Mouse (Mus musculus): ENCODE measurements at regions not wholly inside any gene's neighbourhood (a gene's known extent, or its start where the extent isn't known, plus 50 kb on each side); places are given as distances from the start of the nearest gene placed in this dataset.

- Histone ChIP-seq H3K36me3 (replicated peaks in 1 of 2; ENCODE audit: control insufficient read depth in 1 of 2, insufficient read depth in 1 of 2, low read length in 1 of 2) (no peaks in the 10 kb centered on the region), H3K4me3 (replicated peaks in 1 of 3; ENCODE audit: low read depth in 2 of 3, low read length in 2 of 3, poor library complexity in 1 of 3) (no peak overlapping the region), H3K4me1 (ENCODE audit: control insufficient read depth in 1 of 2, insufficient read depth in 2 of 2) (no peaks in the 10 kb centered on the region), H3K27me3 (replicated peaks) (no peaks in the 10 kb centered on the region), H3K9me3 (replicated peaks; ENCODE audit: low read length) (no peaks in the 10 kb centered on the region), H3K4me2 (ENCODE audit: insufficient read depth, low read depth, poor library complexity, severe bottlenecking) (no peak overlapping the region), H3K27ac (ENCODE audit: insufficient read depth, low read depth) (no peak overlapping the region), H3K79me2 (replicated peaks; ENCODE audit: control insufficient read depth, extremely low read depth, insufficient read depth, poor library complexity, severe bottlenecking) (no peaks in the 10 kb centered on the region), H3K9ac (ENCODE audit: insufficient read depth, low read depth) (no peak overlapping the region)
- in situ Hi-C loops (cut with MboI; ENCODE audit: low pct_ligation_motif_present, low pct_unique_long_range_greater_than_20kb, low sequenced_read_pairs) (no loop called here), dilution Hi-C loops (cut with MboI; ENCODE audit: extremely low pct_ligation_motif_present, extremely low pct_unique_long_range_greater_than_20kb, low sequenced_read_pairs) (no loop called here)
- no peak for DNase-seq (ENCODE audit: extremely low read depth)
- TF ChIP-seq MXI1 (IDR thresholded peaks at IDR 0.05; ENCODE audit: low read depth, low read length) (no peak), SMC3 (IDR thresholded peaks at IDR 0.05; ENCODE audit: low read depth, low read length) (no peak), ZNF384 (IDR thresholded peaks at IDR 0.05; ENCODE audit: low read depth, low read length) (no peak)
Measured at GRCm38 (mm10) chr8:90192856-90193255, 155.3 kb downstream of the Tox3 start.

GRCm38 (mm10) chr8:90182807-90183206 is 165.3 kb downstream of the Tox3 start:
- Histone ChIP-seq H3K4me3 (replicated peaks in 1 of 3; ENCODE audit: low read depth in 2 of 3, low read length in 2 of 3, poor library complexity in 1 of 3) (no peak overlapping the region), H3K79me2 (replicated peaks; ENCODE audit: control insufficient read depth, extremely low read depth, insufficient read depth, poor library complexity, severe bottlenecking) (no peaks in the 10 kb centered on the region), H3K4me2 (ENCODE audit: insufficient read depth, low read depth, poor library complexity, severe bottlenecking) (no peak overlapping the region), H3K36me3 (replicated peaks in 1 of 2; ENCODE audit: control insufficient read depth in 1 of 2, insufficient read depth in 1 of 2, low read length in 1 of 2) (no peaks in the 10 kb centered on the region), H3K4me1 (ENCODE audit: control insufficient read depth in 1 of 2, insufficient read depth in 2 of 2) (no peaks in the 10 kb centered on the region), H3K9ac (ENCODE audit: insufficient read depth, low read depth) (no peak overlapping the region), H3K9me3 (replicated peaks; ENCODE audit: low read length) (no peaks in the 10 kb centered on the region), H3K27me3 (replicated peaks) (no peaks in the 10 kb centered on the region), H3K27ac (ENCODE audit: insufficient read depth, low read depth) (no peak overlapping the region)
- dilution Hi-C loops (cut with MboI; ENCODE audit: extremely low pct_ligation_motif_present, extremely low pct_unique_long_range_greater_than_20kb, low sequenced_read_pairs) (no loop called here), in situ Hi-C loops (cut with MboI; ENCODE audit: low pct_ligation_motif_present, low pct_unique_long_range_greater_than_20kb, low sequenced_read_pairs) (no loop called here)
- TF ChIP-seq UBTF (IDR thresholded peaks at IDR 0.05; ENCODE audit: low read depth, low read length) (no peak), EP300 (IDR thresholded peaks at IDR 0.05; ENCODE audit: low read length) (no peak), POLR2AphosphoS2 (IDR thresholded peaks at IDR 0.05; ENCODE audit: low read depth, low read length) (no peak)
- DNase-seq (ENCODE audit: extremely low read depth), result no peak

- DNase-seq (ENCODE audit: extremely low read depth), result no peak
- no peak overlapping the region for H3K27ac ChIP-seq (ENCODE audit: insufficient read depth, low read depth)
- H3K9ac ChIP-seq (ENCODE audit: insufficient read depth, low read depth), result no peak overlapping the region
- H3K4me3 ChIP-seq (replicated peaks in 1 of 3; ENCODE audit: low read depth in 2 of 3, low read length in 2 of 3, poor library complexity in 1 of 3), result no peak overlapping the region
- in situ Hi-C loops (cut with MboI; ENCODE audit: low pct_ligation_motif_present, low pct_unique_long_range_greater_than_20kb, low sequenced_read_pairs) (no loop called here), dilution Hi-C loops (cut with MboI; ENCODE audit: extremely low pct_ligation_motif_present, extremely low pct_unique_long_range_greater_than_20kb, low sequenced_read_pairs) (no loop called here)
- H3K79me2 ChIP-seq (replicated peaks; ENCODE audit: control insufficient read depth, extremely low read depth, insufficient read depth, poor library complexity, severe bottlenecking), result no peaks in the 10 kb centered on the region
- TF ChIP-seq ZC3H11A (IDR thresholded peaks at IDR 0.05; ENCODE audit: low read depth, low read length), result no peak
- no peak for TF ChIP-seq ZKSCAN1 (IDR thresholded peaks at IDR 0.05; ENCODE audit: borderline replicate concordance, low read depth, low read length)
- no peak for TF ChIP-seq PAX5 (IDR thresholded peaks at IDR 0.05; ENCODE audit: low read length)
- no peak for TF ChIP-seq JUND (conservative IDR thresholded peaks at IDR 0.05; ENCODE audit: low read depth, low read length)
- TF ChIP-seq NELFE (IDR thresholded peaks at IDR 0.05; ENCODE audit: low read depth, low read length), result no peak
- TF ChIP-seq MAX (IDR thresholded peaks at IDR 0.05; ENCODE audit: low read length), result no peak
- no peak for TF ChIP-seq JUN (IDR thresholded peaks at IDR 0.05; ENCODE audit: insufficient read depth, low read depth, low read length)
- no peak for TF ChIP-seq HCFC1 (IDR thresholded peaks at IDR 0.05; ENCODE audit: low read depth, low read length)
- no peak for TF ChIP-seq MEF2A (IDR thresholded peaks at IDR 0.05; ENCODE audit: borderline replicate concordance, low read depth, low read length)
- no peak for TF ChIP-seq CHD2 (IDR thresholded peaks at IDR 0.05; ENCODE audit: low read length)
- no peak for TF ChIP-seq TBP (conservative IDR thresholded peaks at IDR 0.05; ENCODE audit: low read depth, low read length)
- TF ChIP-seq UBTF (IDR thresholded peaks at IDR 0.05; ENCODE audit: low read depth, low read length), result no peak
- no peak for TF ChIP-seq USF2 (conservative IDR thresholded peaks at IDR 0.05; ENCODE audit: low read depth, low read length)
- no peak for TF ChIP-seq NRF1 (IDR thresholded peaks at IDR 0.05; ENCODE audit: low read depth, low read length)
- TF ChIP-seq CHD1 (IDR thresholded peaks at IDR 0.05; ENCODE audit: low read depth, low read length), result no peak
- TF ChIP-seq ETS1 (conservative IDR thresholded peaks at IDR 0.05; ENCODE audit: low read depth, low read length), result no peak
- no peak for TF ChIP-seq IRF4 (IDR thresholded peaks at IDR 0.05; ENCODE audit: low read depth, low read length)
- H3K27me3 ChIP-seq (replicated peaks), result no peaks in the 10 kb centered on the region
- H3K4me2 ChIP-seq (ENCODE audit: insufficient read depth, low read depth, poor library complexity, severe bottlenecking), result no peak overlapping the region
- no peaks in the 10 kb centered on the region for H3K4me1 ChIP-seq (ENCODE audit: control insufficient read depth in 1 of 2, insufficient read depth in 2 of 2)
- H3K36me3 ChIP-seq (replicated peaks in 1 of 2; ENCODE audit: control insufficient read depth in 1 of 2, insufficient read depth in 1 of 2, low read length in 1 of 2), result no peaks in the 10 kb centered on the region
- no peaks in the 10 kb centered on the region for H3K9me3 ChIP-seq (replicated peaks; ENCODE audit: low read length)
Measured at GRCm38 (mm10) chr8:90176771-90177170, 171.4 kb downstream of the Tox3 start.
